Mouse (Mus musculus) embryonic facial prominence, embryonic 10.5 days (tissue): ENCODE measurements around the gene Snrpa. TPM values are rescaled to one million over a fixed set of nuclear protein-coding genes. Genes with fewer than 3 reads are reported as not detected.

Experiments
- DNase-seq: peaks from one replicate; pipeline ENCODE4 v3.0.0-alpha.2; 2017; ENCODE audit warnings: low spot score
- H3K27ac ChIP-seq: fragments of 300-500 bp; sonication (generic); replicated peaks from 2 replicates; pipeline ENCODE4 v1.5.1; 2016; ENCODE audit warnings: mild to moderate bottlenecking
- H3K27me3 ChIP-seq: fragments of 300-500 bp; sonication (generic); replicated peaks from 2 replicates; pipeline ENCODE4 v1.6.1; 2016; ENCODE audit warnings: low read depth, mild to moderate bottlenecking; ENCODE audit not compliant: poor library complexity, severe bottlenecking
- H3K36me3 ChIP-seq: fragments of 300-500 bp; sonication (generic); replicated peaks from 2 replicates; pipeline ENCODE4 v1.6.1; 2016; ENCODE audit warnings: mild to moderate bottlenecking, moderate library complexity
- H3K4me1 ChIP-seq: fragments of 300-500 bp; sonication (generic); 2 replicates; pipeline ENCODE4 v1.6.1; 2016
- H3K4me3 ChIP-seq: fragments of 300-500 bp; sonication (generic); 2 replicates; pipeline ENCODE4 v1.5.1; 2016; ENCODE audit warnings: mild to moderate bottlenecking, moderate library complexity
- H3K9me3 ChIP-seq: fragments of 300-500 bp; sonication (generic); 2 replicates; pipeline ENCODE4 v1.6.1; 2016; ENCODE audit warnings: mild to moderate bottlenecking
- WGBS: fragments of 180-500 bp; shearing (Covaris S2); methylation state at CpG from one replicate; pipeline ENCODE4 v1.1.7; 2016; 5-methylcytosine and 5-hydroxymethylcytosine counted together
- polyA plus RNA-seq: library from polyadenylated mRNA; unstranded; fragments of >200 nt; fragmentation: Nextera tagmentation; extraction: Ambion mirVana; gene quantifications from 2 replicates; pipeline ENCODE4 v1.2.1, GENCODE M21; 2016

Snrpa gene
- polyA plus RNA-seq, 1 experiment from 2014 or later, result 415 TPM

DNA sequence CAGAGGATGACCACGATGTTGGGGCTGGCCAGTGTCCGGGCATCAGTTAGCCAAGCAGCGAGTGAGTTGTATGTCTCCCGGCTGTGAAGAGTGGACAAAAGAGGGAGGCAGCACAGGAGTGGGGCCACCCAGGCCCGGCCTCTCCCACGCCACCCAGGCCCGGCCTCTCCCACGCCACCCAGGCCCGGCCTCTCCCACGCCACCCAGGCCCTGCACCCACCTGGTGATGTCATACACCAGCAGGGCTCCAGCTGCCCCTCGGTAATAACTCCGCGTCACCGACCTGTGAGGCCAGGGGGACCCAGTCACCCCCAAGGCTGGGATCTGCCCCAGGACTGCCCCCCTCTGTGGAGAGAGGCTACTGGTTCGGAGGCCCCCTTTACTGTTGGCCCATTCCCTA is 21.6 kb downstream of the Snrpa start:
- whole genome bisulfite sequencing, result 94% methylated on average over 15 of the region's 15 CpGs
- no peak for DNase-seq
- Histone ChIP-seq H3K27ac (no peak overlapping the region), H3K27me3 (no peaks in the 10 kb centered on the region), H3K4me1 (peaks cover 12% of the 10 kb centered on the region), H3K9me3 (no peaks in the 10 kb centered on the region), H3K36me3 (peaks cover 46% of the 10 kb centered on the region), H3K4me3 (no peak overlapping the region)

DNA sequence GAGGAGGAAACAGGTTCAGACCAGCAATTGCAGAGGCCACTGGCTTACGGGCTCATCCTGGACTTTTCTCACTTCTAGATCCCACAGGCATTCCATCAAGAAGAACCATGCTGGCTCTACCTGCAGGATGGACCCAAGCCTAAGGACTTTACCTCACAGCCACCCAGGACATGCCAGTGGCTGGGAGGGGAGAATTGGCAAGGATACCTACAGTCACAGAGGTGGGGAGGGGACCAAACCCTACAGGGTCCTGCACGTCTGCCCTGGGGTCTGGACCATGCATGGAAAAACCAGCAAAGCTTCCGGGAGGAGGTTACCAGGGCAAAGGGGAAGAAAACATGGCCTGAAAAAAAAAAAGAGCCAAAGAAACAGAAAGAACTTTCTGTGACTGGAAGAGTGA is 25.1 kb downstream of the Snrpa start:
- 94% methylated on average over 3 of the region's 3 CpGs for WGBS
- Histone ChIP-seq H3K4me3 (no peak overlapping the region), H3K4me1 (peaks cover 9% of the 10 kb centered on the region), H3K9me3 (0 out of 2 replicates have a peak, but pooled peaks cover 2% of the 10 kb centered on the region), H3K36me3 (peaks cover 48% of the 10 kb centered on the region), H3K27ac (no peak overlapping the region), H3K27me3 (no peaks in the 10 kb centered on the region)
- DNase-seq, result no peak

DNA sequence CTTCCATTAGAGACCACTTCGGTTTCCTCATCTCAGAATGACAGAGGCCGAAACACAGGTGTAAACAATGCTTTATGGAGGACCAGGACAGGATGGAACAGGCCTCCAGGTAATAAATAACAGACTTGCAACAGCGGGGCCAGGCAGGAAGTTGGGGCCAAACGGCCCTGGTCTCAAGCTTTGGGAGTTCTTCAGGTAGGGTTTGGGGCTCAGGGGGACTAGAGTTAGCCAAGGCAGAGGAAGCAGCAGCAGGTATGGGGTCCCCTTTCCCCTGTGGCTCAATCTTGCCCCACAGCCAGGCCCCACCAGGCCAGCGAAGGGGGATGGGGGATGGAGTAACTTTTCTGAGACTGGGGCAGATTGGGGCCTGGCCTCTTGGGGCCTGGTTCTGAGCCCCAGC is 27.7 kb downstream of the Snrpa start:
- H3K9me3 ChIP-seq, result 0 out of 2 replicates have a peak, but pooled peaks cover 2% of the 10 kb centered on the region
- H3K4me1 ChIP-seq, result peaks cover 34% of the 10 kb centered on the region
- no peak overlapping the region for H3K27ac ChIP-seq
- 91% methylated on average over 5 of the region's 5 CpGs for WGBS
- peaks cover 53% of the 10 kb centered on the region for H3K36me3 ChIP-seq
- DNase-seq, result no peak
- no peak overlapping the region for H3K4me3 ChIP-seq
- no peaks in the 10 kb centered on the region for H3K27me3 ChIP-seq

DNA sequence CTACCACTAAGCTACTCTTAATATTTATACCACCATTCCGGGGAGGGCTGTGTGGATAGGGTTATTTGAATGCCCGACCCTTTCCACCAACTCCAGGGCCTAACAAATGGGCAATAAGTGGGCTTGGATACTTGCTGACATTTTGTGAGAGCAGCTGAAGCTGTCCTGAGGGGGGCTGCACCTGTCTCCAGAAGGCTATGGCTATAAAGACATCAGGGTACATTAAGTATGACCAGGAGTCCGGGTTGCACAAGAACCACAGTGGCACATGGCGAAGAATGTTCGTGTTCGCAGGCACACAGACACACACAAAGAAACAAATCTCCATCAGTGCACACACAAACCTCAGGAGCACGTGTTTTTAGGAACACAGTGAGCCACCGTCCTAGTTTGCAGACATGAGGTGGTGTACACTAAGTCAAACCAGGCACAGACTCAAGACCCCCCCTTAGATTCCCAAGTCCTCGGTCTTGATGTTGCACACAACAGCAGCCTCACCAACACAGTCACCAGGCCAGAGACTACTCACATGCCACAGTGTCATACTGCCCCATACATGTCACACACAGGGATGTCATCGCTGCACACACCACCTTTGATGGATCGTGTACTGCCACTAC is 28.5 kb downstream of the Snrpa start:
- 80% methylated on average over 11 of the region's 11 CpGs for WGBS
- H3K4me1 ChIP-seq, result peaks cover 42% of the 10 kb centered on the region
- no peaks in the 10 kb centered on the region for H3K27me3 ChIP-seq
- 0 out of 2 replicates have a peak, but pooled peaks cover 2% of the 10 kb centered on the region for H3K9me3 ChIP-seq
- H3K27ac ChIP-seq, result peak overlapping the region; percentile 98
- H3K36me3 ChIP-seq, result peaks cover 54% of the 10 kb centered on the region
- H3K4me3 ChIP-seq, result peak overlapping the region; percentile 82
- no peak for DNase-seq

DNA sequence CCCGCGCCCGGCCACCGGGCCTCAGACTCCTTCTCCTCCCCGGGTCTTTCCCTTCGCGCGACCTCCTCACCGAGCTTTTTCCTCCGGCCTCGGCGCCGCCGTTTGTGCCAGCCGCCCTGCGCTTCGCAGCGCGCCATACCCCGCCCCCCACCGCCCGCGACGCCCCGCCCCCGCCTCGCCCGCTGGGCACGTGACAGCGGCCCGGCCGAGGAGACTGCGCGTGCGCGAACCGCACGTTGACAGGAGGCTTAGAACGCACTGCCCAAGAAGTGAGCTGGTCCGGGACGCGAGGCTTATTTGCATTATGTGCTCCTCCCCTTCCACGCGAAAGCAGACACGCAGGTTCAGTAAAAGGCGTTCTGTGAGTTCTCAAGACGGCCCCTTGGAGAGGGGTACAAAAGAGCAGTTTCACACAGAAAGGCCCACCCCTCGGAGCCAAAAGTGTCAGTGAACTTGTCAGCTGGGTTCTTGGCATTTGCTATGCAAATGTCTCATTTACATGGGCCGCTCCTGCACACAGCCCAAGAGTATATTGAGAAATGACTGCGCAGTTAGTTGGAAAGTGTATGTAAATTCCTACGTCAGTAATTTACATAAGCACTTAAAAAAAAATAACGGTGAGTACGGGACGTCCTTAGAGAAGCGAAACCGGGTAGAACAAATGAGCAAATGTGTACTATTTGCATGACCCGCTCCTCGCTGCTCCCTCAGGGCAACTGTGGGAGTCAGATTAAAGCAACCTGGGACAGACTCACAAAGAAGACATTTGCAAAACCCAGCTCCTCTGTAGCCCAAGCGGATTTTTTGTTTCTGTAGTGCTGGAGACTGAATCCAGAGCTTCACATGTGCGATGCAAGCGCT is 29.2 kb downstream of the Snrpa start, which contains the start of gene Egln2:
Gene Egln2, minus strand, starts transcription at position 189 of the 861 bp plus-strand sequence.
- peaks cover 54% of the 10 kb centered on the region for H3K36me3 ChIP-seq
- peak within 1 kb of the TSS; percentile 98 for H3K27ac ChIP-seq
- peaks cover 44% of the 10 kb centered on the region for H3K4me1 ChIP-seq
- 0 out of 2 replicates have a peak, but pooled peaks cover 2% of the 10 kb centered on the region for H3K9me3 ChIP-seq
- peak within 1 kb of the TSS; percentile 82 for H3K4me3 ChIP-seq
- no peaks in the 10 kb centered on the region for H3K27me3 ChIP-seq
- peak; percentile 97 for DNase-seq
- WGBS, result 2% methylated on average over 61 of the region's 61 CpGs

DNA sequence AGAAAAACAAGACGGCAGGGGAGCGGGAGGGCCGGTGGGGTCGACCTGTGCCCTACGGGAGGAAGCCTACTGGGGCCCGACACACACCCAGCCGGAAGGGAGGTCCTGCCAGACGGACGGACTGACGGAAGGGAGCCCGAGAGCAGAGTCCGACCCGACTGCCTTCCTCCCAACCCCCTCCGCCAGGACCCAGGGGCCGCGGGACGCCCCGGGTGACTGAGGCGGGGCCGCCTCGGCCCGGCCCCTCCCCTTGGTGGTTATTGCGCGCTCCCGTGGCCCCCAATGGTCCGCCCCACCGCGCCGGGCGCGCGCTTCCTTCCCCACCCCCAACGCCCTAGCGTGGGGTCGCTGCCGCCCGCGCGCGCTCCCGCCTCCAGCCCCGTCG is 29.9 kb downstream of the Snrpa start:
- H3K27me3 ChIP-seq, result no peaks in the 10 kb centered on the region
- under 1% methylated on average over 43 of the region's 43 CpGs for WGBS
- peak overlapping the region; percentile 82 for H3K4me3 ChIP-seq
- H3K9me3 ChIP-seq, result 0 out of 2 replicates have a peak, but pooled peaks cover 2% of the 10 kb centered on the region
- peak; percentile 92 for DNase-seq
- H3K27ac ChIP-seq, result peak overlapping the region; percentile 98
- H3K4me1 ChIP-seq, result peaks cover 50% of the 10 kb centered on the region
- H3K36me3 ChIP-seq, result peaks cover 54% of the 10 kb centered on the region

DNA sequence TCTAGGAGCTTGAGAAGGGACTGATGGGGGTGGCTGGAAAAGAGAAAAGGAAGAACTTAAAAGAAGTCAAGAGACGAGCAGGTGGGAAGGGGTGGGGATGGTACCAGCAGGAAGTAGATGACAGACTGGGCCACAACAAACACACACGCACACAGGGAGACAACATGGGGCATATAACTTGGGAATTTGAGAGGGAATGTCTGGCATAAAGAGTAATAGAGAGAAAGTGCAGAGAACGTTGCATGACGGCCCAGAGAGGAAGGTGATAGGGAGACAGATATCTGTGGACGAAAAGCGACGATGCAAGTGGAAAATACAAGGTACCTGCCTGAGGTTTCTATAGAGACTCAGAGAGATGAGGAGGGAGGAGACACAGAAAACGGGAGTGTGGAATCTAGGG is 30.4 kb downstream of the Snrpa start:
- Histone ChIP-seq H3K27ac (peak overlapping the region; percentile 98), H3K9me3 (0 out of 2 replicates have a peak, but pooled peaks cover 2% of the 10 kb centered on the region), H3K36me3 (peaks cover 54% of the 10 kb centered on the region), H3K27me3 (no peaks in the 10 kb centered on the region), H3K4me3 (peak overlapping the region; percentile 82), H3K4me1 (peaks cover 55% of the 10 kb centered on the region)
- no peak for DNase-seq
- 5% methylated on average over 8 of the region's 8 CpGs for WGBS

DNA sequence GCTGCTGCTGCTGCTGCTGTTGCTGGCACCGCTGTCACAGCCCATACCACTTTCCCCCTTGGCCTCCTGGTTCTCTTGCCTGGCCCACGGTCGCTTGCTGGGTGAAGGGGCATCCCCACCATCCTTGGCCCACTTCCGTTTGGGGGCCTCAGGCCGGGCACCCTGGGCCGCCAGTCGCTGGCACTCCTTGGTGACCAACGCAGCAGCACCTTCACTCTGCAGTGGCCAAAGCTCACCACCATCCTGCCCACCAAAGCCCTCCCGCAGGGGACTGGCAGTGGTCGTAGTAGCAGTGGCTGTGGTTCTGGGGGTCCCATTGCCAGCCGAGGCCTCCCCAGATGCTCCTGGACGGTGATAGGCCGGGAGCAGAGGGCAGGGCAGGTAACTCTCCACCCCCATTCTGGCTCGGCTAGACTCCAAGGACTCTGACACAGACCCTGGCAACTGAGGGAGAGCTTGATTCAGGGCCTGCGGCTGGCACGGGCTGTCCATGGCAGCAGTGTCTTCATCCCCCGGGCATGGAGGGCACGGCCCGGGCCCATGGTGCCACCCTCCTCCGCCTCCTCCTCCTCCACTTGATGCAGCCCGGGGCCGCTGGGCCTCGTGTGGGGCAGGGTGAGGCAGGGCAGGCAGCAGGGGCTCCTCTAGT is 30.9 kb downstream of the Snrpa start:
- H3K9me3 ChIP-seq, result 0 out of 2 replicates have a peak, but pooled peaks cover 2% of the 10 kb centered on the region
- peak overlapping the region; percentile 98 for H3K27ac ChIP-seq
- peaks cover 58% of the 10 kb centered on the region for H3K4me1 ChIP-seq
- H3K36me3 ChIP-seq, result peaks cover 54% of the 10 kb centered on the region
- peak overlapping the region; percentile 82 for H3K4me3 ChIP-seq
- DNase-seq, result no peak
- H3K27me3 ChIP-seq, result no peaks in the 10 kb centered on the region
- 74% methylated on average over 23 of the region's 23 CpGs for WGBS

DNA sequence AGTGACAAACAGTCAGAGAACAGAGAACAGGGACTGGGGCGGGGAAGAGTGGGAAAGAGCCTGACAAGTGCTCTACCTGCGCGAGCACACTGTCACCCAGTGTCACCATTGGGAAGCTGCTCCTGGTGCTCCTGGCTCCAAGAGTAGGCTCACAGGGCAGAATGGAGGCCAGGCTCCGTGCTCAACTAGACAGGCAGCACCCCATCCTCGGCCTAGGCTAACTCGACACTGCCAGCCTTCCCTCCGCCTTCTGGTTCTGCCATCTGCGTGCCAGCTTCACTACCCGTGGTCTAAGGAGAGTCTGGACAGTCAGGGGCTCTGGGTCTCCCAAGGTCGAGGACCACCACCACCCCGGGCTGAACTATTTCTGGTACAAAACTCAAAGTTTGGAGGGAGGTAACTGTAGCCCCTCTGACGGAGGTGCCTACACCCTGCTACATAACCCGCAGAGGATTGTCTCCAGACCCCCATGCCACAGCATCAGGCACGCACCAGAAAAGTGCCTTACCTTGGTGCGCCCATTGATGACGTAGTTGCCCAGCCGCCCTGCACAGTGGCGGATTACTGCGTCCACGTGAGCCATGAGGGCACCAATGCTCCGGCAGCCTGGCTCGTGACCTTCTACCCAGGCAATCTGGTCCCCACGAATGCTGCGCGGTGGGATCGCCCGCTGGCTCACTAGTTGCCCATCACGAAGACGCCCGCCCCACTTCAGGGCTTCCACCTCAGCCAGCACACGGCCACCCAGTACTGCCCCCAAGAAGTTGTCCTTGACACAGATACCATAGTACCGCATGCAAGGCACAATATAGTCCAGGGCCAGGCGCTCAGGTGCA is 31.7 kb downstream of the Snrpa start:
- Histone ChIP-seq H3K4me3 (peak overlapping the region; percentile 82), H3K27ac (peak overlapping the region; percentile 98), H3K36me3 (peaks cover 60% of the 10 kb centered on the region), H3K27me3 (no peaks in the 10 kb centered on the region), H3K9me3 (0 out of 2 replicates have a peak, but pooled peaks cover 2% of the 10 kb centered on the region), H3K4me1 (peaks cover 62% of the 10 kb centered on the region)
- DNase-seq, result no peak
- 84% methylated on average over 33 of the region's 33 CpGs for WGBS

DNA sequence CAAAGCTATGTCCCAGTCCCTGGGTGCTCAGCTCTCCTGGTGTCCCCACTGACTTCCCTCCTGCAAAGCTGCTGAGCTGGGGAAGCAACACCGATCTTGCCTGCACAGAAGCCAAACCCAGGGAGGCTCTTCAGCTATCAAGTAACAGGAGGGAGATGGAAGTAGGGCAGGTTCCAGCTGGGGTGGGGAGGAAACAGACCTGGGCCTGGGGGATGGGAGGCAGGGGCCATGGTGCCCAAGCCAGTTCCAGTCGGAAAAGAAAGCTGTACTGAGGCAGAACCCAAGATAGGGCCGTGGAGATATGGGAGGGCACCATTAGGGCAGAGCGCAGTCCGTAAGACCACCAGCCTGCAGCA is 32.6 kb downstream of the Snrpa start:
- no peak for DNase-seq
- Histone ChIP-seq H3K4me3 (peak overlapping the region; percentile 82), H3K4me1 (peaks cover 62% of the 10 kb centered on the region), H3K27ac (no peak overlapping the region), H3K36me3 (peaks cover 68% of the 10 kb centered on the region), H3K27me3 (no peaks in the 10 kb centered on the region), H3K9me3 (0 out of 2 replicates have a peak, but pooled peaks cover 2% of the 10 kb centered on the region)
- WGBS, result 87% methylated on average over 5 of the region's 5 CpGs

DNA sequence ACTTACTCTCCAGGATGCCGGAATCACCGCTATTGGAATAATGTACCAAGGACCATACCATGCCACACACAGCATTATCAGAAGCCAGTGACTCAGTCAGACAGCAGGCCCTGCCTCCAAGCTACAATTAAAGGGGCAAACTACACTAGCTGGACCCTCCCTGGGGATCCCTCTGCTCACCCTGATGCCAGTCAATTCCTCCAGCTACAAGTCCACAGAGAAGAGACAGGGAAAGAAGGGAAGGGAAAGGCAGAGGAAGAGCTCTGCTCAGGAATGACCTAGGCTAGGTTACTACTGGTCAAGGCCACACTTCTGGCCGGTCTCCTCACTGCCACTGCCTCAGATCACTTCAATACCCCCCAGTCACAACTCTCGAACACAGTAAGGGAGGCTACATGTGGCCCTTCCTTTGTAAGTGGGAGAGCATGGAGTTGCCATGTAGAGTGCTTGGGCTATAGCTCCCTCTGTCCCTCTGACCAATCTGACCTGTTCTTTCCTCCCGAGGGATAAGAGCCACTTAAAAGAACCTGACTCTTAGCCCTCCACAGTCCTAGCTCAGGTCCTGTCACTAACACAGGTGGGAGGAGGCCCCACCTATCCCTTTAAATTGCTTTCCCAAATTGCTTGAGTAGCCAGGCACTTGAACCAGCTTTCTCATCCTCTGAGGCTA is 33.2 kb downstream of the Snrpa start:
- Histone ChIP-seq H3K27me3 (no peaks in the 10 kb centered on the region), H3K4me1 (peaks cover 62% of the 10 kb centered on the region), H3K4me3 (peak overlapping the region; percentile 82), H3K36me3 (peaks cover 73% of the 10 kb centered on the region), H3K27ac (0 out of 2 replicates have a peak overlapping the region, but pooled peaks have one; percentile 19), H3K9me3 (0 out of 2 replicates have a peak, but pooled peaks cover 2% of the 10 kb centered on the region)
- WGBS, result 85% methylated on average over 5 of the region's 5 CpGs
- DNase-seq, result no peak
